Mouse (Mus musculus): ENCODE data around the gene Lrrc75b.
A peak's percentile ranks its signal among the peaks of the same experiment; 100 is the strongest.
"Not testable (repeated sequence)": the region's sequence is repeated elsewhere in the genome, so short reads cannot be mapped to it uniquely, and the experiment has no call there.

Lrrc75b gene

DNA sequence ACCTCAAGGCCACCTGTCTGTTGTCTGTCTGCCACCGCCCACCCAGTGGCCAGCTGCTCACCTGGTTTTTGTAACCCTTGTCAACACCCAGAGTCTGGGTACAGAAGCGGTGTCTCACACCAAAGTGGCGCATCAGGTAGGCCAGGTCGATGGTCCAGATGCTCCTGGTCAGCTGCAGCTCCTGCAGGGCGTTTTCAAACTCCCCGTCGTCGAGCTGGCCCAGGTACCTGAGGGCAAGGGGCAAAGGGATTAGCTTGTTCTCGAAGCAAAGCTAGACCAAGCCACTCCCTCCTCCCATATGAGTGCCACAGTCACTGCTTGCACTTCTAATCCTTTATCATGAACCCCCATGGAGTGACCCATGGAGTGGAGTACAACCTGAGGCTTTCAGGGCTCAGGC lies 49.1 kb downstream of the Lrrc75b start:
- peaks cover 24% of the 10 kb centered on the region for H3K4me1 ChIP-seq (replicated peaks; ENCODE audit: low read depth, low read length)
- H3K9me3 ChIP-seq (ENCODE audit: low read length), result no peaks in the 10 kb centered on the region
- H3K27me3 ChIP-seq (ENCODE audit: insufficient read depth, low read length), result 0 out of 2 replicates have a peak, but pooled peaks cover 4% of the 10 kb centered on the region
- peak overlapping the region; percentile 32; the same call in 1 of the 2 replicates for H3K4me3 ChIP-seq (replicated peaks; ENCODE audit: low read length)
- peaks cover 53% of the 10 kb centered on the region for H3K36me3 ChIP-seq (ENCODE audit: insufficient read depth, low read length)
- no peak for TF ChIP-seq NANOG (IDR thresholded peaks at IDR 0.05; ENCODE audit: borderline replicate concordance, low read length)
- TF ChIP-seq POU5F1 (IDR thresholded peaks at IDR 0.05; ENCODE audit: borderline replicate concordance, low read length), result no peak
- no peak for TF ChIP-seq CTCF (conservative IDR thresholded peaks at IDR 0.05; ENCODE audit: low read length)

- Histone ChIP-seq H3K27me3 (ENCODE audit: insufficient read depth, low read length) (no peaks in the 10 kb centered on the region), H3K36me3 (ENCODE audit: insufficient read depth, low read length) (peaks cover 53% of the 10 kb centered on the region), H3K9me3 (ENCODE audit: low read length) (no peaks in the 10 kb centered on the region), H3K4me3 (replicated peaks; ENCODE audit: low read length) (no peak overlapping the region), H3K4me1 (replicated peaks; ENCODE audit: low read depth, low read length) (peaks cover 20% of the 10 kb centered on the region)
- TF ChIP-seq CTCF (conservative IDR thresholded peaks at IDR 0.05; ENCODE audit: low read length) (no peak), NANOG (IDR thresholded peaks at IDR 0.05; ENCODE audit: borderline replicate concordance, low read length) (no peak), POU5F1 (IDR thresholded peaks at IDR 0.05; ENCODE audit: borderline replicate concordance, low read length) (no peak)
Observed at GRCm38 (mm10) chr10:75510446-75510845, 49.7 kb downstream of the Lrrc75b start.

DNA sequence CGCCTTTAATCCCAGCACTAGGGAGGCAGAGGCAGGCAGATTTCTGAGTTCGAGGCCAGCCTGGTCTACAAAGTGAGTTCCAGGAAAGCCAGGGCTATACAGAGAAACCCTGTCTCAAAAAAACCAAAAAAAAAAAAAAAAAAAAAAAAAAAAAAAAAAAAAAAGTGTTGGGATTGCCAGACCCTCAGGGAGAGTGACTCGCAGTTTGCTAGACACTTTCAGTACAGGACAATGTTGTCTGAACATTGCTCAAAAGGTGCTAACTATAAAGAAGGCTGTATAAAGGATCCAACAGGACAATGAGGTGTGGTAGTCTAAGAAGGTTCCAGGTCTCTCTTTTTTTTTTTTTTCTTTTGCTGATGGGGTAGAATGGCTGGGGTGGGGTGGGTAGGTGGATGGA lies 54.2 kb downstream of the Lrrc75b start:
- H3K36me3 ChIP-seq (ENCODE audit: insufficient read depth, low read length), result peaks cover 38% of the 10 kb centered on the region
- not testable (repeated sequence) for H3K9me3 ChIP-seq (ENCODE audit: low read length); H3K27me3 ChIP-seq (ENCODE audit: insufficient read depth, low read length); H3K4me1 ChIP-seq (replicated peaks; ENCODE audit: low read depth, low read length); H3K4me3 ChIP-seq (replicated peaks; ENCODE audit: low read length)

DNA sequence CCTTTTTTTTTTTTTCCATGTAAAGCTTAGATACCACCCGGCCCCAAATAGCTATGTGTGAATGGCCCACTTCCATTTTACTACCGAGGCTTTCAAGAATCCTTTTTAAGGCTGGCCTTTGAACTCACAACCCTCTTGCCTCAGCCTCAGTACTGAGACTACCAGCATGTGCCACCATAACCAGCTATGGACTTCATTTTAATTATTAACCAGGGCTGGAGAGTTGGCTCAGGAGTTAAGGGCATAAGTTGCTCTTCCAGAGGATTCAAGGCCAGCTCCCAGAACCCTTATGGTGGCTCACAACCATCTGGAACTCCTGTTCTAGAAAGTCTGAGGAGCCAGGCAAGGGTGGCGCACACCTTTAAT lies 55.0 kb downstream of the Lrrc75b start:
- TF ChIP-seq NANOG (IDR thresholded peaks at IDR 0.05; ENCODE audit: borderline replicate concordance, low read length) (no peak), CTCF (conservative IDR thresholded peaks at IDR 0.05; ENCODE audit: low read length) (no peak)
- H3K4me3 ChIP-seq (replicated peaks; ENCODE audit: low read length), result no peak overlapping the region
- no peaks in the 10 kb centered on the region for H3K27me3 ChIP-seq (ENCODE audit: insufficient read depth, low read length)
- no peaks in the 10 kb centered on the region for H3K9me3 ChIP-seq (ENCODE audit: low read length)
- H3K4me1 ChIP-seq (replicated peaks; ENCODE audit: low read depth, low read length), result peaks cover 7% of the 10 kb centered on the region
- H3K36me3 ChIP-seq (ENCODE audit: insufficient read depth, low read length), result peaks cover 30% of the 10 kb centered on the region

DNA sequence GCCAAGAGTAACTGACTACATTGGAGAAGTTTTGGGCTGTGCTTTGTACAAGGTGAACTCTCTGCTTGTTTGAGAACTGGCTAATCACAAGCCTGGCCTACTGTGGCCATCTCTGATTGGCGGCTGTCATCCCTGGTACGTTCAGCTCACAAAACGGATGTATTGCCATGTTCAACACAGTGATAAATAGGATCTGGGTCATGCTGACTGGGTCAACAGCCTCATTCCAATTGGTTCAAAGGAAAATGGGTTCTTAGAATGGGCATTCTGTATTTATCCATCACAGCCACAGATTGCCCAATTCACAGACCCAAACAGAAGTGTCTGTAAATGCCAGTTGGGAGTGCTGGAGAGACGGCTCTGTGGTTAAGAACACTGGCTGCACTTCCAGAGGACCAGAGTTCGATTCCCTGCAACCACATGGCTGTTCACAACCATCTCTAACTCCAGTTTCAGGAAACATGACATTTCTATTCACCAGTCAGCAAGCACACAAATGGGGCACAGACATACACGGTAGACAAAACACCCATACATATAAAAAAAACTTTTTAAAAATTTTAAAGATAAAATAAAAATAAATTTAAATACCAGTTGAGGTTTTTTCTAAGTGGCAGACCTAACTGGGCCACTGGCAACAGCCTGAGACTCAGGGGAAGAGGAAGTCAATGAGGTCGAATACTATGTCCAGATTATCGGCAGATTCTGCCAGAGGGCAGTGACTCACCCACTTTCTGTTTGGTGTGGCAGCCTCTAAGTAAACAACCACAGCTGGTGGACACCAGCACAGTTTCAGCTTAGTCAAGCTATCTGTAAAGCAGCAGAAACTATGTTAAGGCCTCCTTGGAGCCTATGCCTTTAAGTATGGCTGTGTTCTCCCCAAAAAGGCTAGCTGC lies 55.6 kb downstream of the Lrrc75b start:
- TF ChIP-seq POU5F1 (IDR thresholded peaks at IDR 0.05; ENCODE audit: borderline replicate concordance, low read length), result no peak
- no peak for TF ChIP-seq CTCF (conservative IDR thresholded peaks at IDR 0.05; ENCODE audit: low read length)
- no peak for TF ChIP-seq NANOG (IDR thresholded peaks at IDR 0.05; ENCODE audit: borderline replicate concordance, low read length)
- Histone ChIP-seq H3K27me3 (ENCODE audit: insufficient read depth, low read length) (no peaks in the 10 kb centered on the region), H3K4me3 (replicated peaks; ENCODE audit: low read length) (no peak overlapping the region), H3K4me1 (replicated peaks; ENCODE audit: low read depth, low read length) (peaks cover 13% of the 10 kb centered on the region), H3K9me3 (ENCODE audit: low read length) (no peaks in the 10 kb centered on the region), H3K36me3 (ENCODE audit: insufficient read depth, low read length) (peaks cover 24% of the 10 kb centered on the region)

- no peaks in the 10 kb centered on the region for H3K27me3 ChIP-seq (ENCODE audit: insufficient read depth, low read length)
- H3K36me3 ChIP-seq (ENCODE audit: insufficient read depth, low read length), result peaks cover 16% of the 10 kb centered on the region
- no peaks in the 10 kb centered on the region for H3K9me3 ChIP-seq (ENCODE audit: low read length)
- H3K4me1 ChIP-seq (replicated peaks; ENCODE audit: low read depth, low read length), result peaks cover 20% of the 10 kb centered on the region
- H3K4me3 ChIP-seq (replicated peaks; ENCODE audit: low read length), result no peak overlapping the region
- TF ChIP-seq POU5F1 (IDR thresholded peaks at IDR 0.05; ENCODE audit: borderline replicate concordance, low read length) (no peak), NANOG (IDR thresholded peaks at IDR 0.05; ENCODE audit: borderline replicate concordance, low read length) (no peak), CTCF (conservative IDR thresholded peaks at IDR 0.05; ENCODE audit: low read length) (no peak)
Observed at GRCm38 (mm10) chr10:75503692-75504091, 56.4 kb downstream of the Lrrc75b start.

DNA sequence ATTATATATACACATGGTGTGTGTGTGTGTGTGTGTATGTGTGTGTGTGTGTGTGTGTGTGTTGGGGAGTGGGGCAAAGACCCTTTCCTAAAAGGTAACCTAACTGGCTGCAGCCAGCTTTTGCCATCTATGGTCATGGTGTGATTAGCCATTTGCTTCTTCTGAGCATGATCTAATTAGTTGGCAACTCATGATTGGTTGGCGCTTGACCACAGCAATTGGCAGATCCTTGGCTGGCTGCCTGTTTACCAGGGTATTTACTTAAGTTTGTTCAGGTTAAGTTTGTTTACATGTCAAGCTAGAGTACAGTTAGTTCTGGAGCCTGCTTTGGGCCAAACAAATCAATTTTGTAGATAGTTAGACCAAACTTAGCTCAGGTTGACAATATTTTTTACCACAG lies 58.5 kb downstream of the Lrrc75b start:
- Histone ChIP-seq H3K4me1 (replicated peaks; ENCODE audit: low read depth, low read length) (peaks cover 21% of the 10 kb centered on the region), H3K27me3 (ENCODE audit: insufficient read depth, low read length) (no peaks in the 10 kb centered on the region), H3K9me3 (ENCODE audit: low read length) (no peaks in the 10 kb centered on the region), H3K36me3 (ENCODE audit: insufficient read depth, low read length) (no peaks in the 10 kb centered on the region), H3K4me3 (replicated peaks; ENCODE audit: low read length) (no peak overlapping the region)
- TF ChIP-seq CTCF (conservative IDR thresholded peaks at IDR 0.05; ENCODE audit: low read length) (no peak), NANOG (IDR thresholded peaks at IDR 0.05; ENCODE audit: borderline replicate concordance, low read length) (no peak), POU5F1 (IDR thresholded peaks at IDR 0.05; ENCODE audit: borderline replicate concordance, low read length) (no peak)

- Histone ChIP-seq H3K27me3 (ENCODE audit: insufficient read depth, low read length) (peaks cover 2% of the 10 kb centered on the region; the same call in 1 of the 2 replicates), H3K4me1 (replicated peaks; ENCODE audit: low read depth, low read length) (peaks cover 21% of the 10 kb centered on the region), H3K36me3 (ENCODE audit: insufficient read depth, low read length) (no peaks in the 10 kb centered on the region), H3K9me3 (ENCODE audit: low read length) (no peaks in the 10 kb centered on the region), H3K4me3 (replicated peaks; ENCODE audit: low read length) (no peak overlapping the region)
- TF ChIP-seq POU5F1 (IDR thresholded peaks at IDR 0.05; ENCODE audit: borderline replicate concordance, low read length) (no peak), CTCF (conservative IDR thresholded peaks at IDR 0.05; ENCODE audit: low read length) (no peak), NANOG (IDR thresholded peaks at IDR 0.05; ENCODE audit: borderline replicate concordance, low read length) (no peak)
Observed at GRCm38 (mm10) chr10:75500345-75500744, 59.8 kb downstream of the Lrrc75b start.
